Mouse (Mus musculus): ENCODE data around the gene BC035947.

GRCm38 (mm10) chr1:78502527-78502926 is 9.4 kb downstream of the BC035947 start:
- TF ChIP-seq CTCF (IDR thresholded peaks at IDR 0.05; ENCODE audit: low read depth, low read length) = no peak
- TF ChIP-seq POLR2A (IDR thresholded peaks at IDR 0.05; ENCODE audit: extremely low read depth, insufficient read depth, low read length) = no peak
